ENCODE assay signal across 9 mouse cellular contexts in genomic region chr9:63664792-63665646, GRCm38 (mm10).
DNase-seq lines count a peak whose midpoint lies in the region; ATAC-seq lines count a peak whose summit lies in the region.
"Had no signal": no experiment of that assay in that cellular context is flagged by ENCODE, and none has a peak within 500 bp of the region (broad histone marks: within the 10 kb centered on the region; RNA-seq: fewer than 3 reads in every experiment).

No protein-coding gene starts in this region.

- H3K4me2 ChIP-seq in intestine, embryonic 15.5 days (replicated peaks), result no peak overlapping the region
- no peak overlapping the region for H3K4me2 ChIP-seq in midbrain, embryonic 13.5 days (replicated peaks)
- H3K4me2 ChIP-seq: liver, embryonic 13.5 days had no signal

- H3K27me3 ChIP-seq in intestine, embryonic 15.5 days (replicated peaks), result no peaks in the 10 kb centered on the region
- H3K27me3 ChIP-seq in midbrain, embryonic 13.5 days, result no peaks in the 10 kb centered on the region
- H3K27me3 ChIP-seq: liver, embryonic 13.5 days had no signal

- ATAC-seq in intestine, embryonic 15.5 days, result peak; percentile 14; the same call in 1 of the 2 replicates
- peak; percentile 70 for ATAC-seq in midbrain, embryonic 13.5 days

- 49% methylated on average over 13 of the region's 13 CpGs for WGBS in intestine, embryonic 15.5 days
- WGBS in midbrain, embryonic 13.5 days, result 38% methylated on average over 13 of the region's 13 CpGs

- H3K9ac ChIP-seq in intestine, embryonic 15.5 days, result no peak overlapping the region
- H3K9ac ChIP-seq in midbrain, embryonic 13.5 days (replicated peaks), result no peak overlapping the region
- H3K9ac ChIP-seq: liver, embryonic 13.5 days had no signal

- H3K9me3 ChIP-seq in intestine, embryonic 15.5 days, result no peaks in the 10 kb centered on the region
- H3K9me3 ChIP-seq in midbrain, embryonic 13.5 days, result no peaks in the 10 kb centered on the region
- H3K9me3 ChIP-seq: liver, embryonic 13.5 days had no signal

- H3K4me3 ChIP-seq in intestine, embryonic 15.5 days (replicated peaks), result no peak overlapping the region
- H3K4me3 ChIP-seq in midbrain, embryonic 13.5 days (replicated peaks), result no peak overlapping the region
- H3K4me3 ChIP-seq: liver, embryonic 13.5 days had no signal

- H3K36me3 ChIP-seq in intestine, embryonic 15.5 days, result peaks cover 13% of the 10 kb centered on the region; the same call in 1 of the 2 replicates
- peaks cover 9% of the 10 kb centered on the region; the same call in 1 of the 2 replicates for H3K36me3 ChIP-seq in midbrain, embryonic 13.5 days

- DNase-seq in adrenal gland, postnatal 10 days, result peak; percentile 62
- DNase-seq in adrenal gland, postnatal 4 days (ENCODE audit: low spot score in 2 of 2), result no peak
- DNase-seq in adrenal gland, postnatal 36 days, result peak; percentile 46 to 70
- DNase-seq in frontal cortex, adult 2 months (ENCODE audit: extremely low spot score in 1 of 2, low spot score in 1 of 2), result no peak
- DNase-seq in cerebellum, adult 11-12 months, result no peak
- no peak for DNase-seq in ovary, postnatal 14 days (ENCODE audit: low spot score)
- DNase-seq: liver, embryonic 13.5 days had no signal

- H3K4me1 ChIP-seq in intestine, embryonic 15.5 days (replicated peaks), result peaks cover 64% of the 10 kb centered on the region
- peaks cover 50% of the 10 kb centered on the region for H3K4me1 ChIP-seq in midbrain, embryonic 13.5 days (replicated peaks)

- H3K27ac ChIP-seq in intestine, embryonic 15.5 days, result peak overlapping the region; percentile 36; the same call in 1 of the 2 replicates
- peak overlapping the region; percentile 45; the same call in 1 of the 2 replicates for H3K27ac ChIP-seq in midbrain, embryonic 13.5 days
- H3K27ac ChIP-seq: liver, embryonic 13.5 days had no signal

Comparison
In these comparisons a context has a peak if more than half of its experiments do, and no peak if none do; other contexts are left out.
1. DNase-seq: peak in adrenal gland, postnatal 10 days (single experiment) and adrenal gland, postnatal 36 days (2 of 2); none in adrenal gland, postnatal 4 days (0 of 2), frontal cortex, adult 2 months (0 of 2), cerebellum, adult 11-12 months (single experiment) and ovary, postnatal 14 days (single experiment).